Mouse (Mus musculus) layer of hippocampus, postnatal 14 days (tissue): ENCODE results near the gene Gpr62. TPM values are rescaled to one million over a fixed set of nuclear protein-coding genes. Genes with fewer than 3 reads are reported as not detected.

Experiments used
- DNase-seq, 2 experiments: peaks; one replicate each; pipeline ENCODE4 v3.0.0; 2021 to 2022; ENCODE audit warnings: low spot score in 2 of 2, mixed read lengths in 1 of 2
- total RNA-seq, 2 experiments: library from RNA; stranded (reverse); gene quantifications; 2 replicates each; pipeline ENCODE4 v1.2.3; 2021

Gene Gpr62
- total RNA-seq, 2 experiments from 2014 or later, result 7.1 to 7.4 TPM

GRCm38 (mm10) chr9:106457163-106457559 is 8.6 kb downstream of the Gpr62 start:
- DNase-seq, result no peak

- DNase-seq, result no peak
Observed at GRCm38 (mm10) chr9:106456325-106457162, 9.2 kb downstream of the Gpr62 start.

- no peak for DNase-seq
Observed at GRCm38 (mm10) chr9:106454888-106455681, 10.7 kb downstream of the Gpr62 start.

DNA sequence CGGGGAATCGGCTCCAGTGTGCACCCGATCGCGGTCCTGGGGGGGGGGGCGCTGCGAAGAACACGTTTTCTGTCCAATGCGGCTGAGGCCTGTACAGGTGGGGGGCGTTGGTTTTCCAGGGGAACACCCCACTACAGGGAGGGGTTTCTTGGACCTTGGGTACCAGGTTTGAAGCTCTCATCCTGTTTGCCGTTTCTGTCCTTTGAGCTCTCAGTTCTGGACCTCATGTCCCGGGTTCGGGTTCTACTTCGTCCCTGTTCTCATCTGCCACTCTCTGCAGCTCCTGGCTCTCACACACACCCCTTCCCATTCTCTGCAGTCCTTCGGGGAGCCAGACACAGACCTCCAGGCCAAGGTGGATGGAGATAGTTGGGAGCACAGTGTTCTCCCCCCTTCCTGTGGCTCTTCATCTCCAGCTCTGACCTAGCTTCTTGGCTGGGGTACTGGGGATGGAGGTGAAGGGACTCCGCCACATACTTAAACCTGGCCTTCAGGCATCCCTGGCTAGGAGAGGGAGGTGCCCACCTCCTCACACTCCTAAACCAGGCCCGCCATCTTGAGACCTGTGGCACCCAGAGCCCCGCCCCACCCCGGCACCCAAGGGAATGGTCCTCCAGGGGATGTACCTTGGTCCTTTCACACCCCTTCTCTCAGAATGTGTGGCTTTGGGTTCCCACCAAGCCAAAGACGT is 11.5 kb downstream of the Gpr62 start:
- DNase-seq, result no peak

DNA sequence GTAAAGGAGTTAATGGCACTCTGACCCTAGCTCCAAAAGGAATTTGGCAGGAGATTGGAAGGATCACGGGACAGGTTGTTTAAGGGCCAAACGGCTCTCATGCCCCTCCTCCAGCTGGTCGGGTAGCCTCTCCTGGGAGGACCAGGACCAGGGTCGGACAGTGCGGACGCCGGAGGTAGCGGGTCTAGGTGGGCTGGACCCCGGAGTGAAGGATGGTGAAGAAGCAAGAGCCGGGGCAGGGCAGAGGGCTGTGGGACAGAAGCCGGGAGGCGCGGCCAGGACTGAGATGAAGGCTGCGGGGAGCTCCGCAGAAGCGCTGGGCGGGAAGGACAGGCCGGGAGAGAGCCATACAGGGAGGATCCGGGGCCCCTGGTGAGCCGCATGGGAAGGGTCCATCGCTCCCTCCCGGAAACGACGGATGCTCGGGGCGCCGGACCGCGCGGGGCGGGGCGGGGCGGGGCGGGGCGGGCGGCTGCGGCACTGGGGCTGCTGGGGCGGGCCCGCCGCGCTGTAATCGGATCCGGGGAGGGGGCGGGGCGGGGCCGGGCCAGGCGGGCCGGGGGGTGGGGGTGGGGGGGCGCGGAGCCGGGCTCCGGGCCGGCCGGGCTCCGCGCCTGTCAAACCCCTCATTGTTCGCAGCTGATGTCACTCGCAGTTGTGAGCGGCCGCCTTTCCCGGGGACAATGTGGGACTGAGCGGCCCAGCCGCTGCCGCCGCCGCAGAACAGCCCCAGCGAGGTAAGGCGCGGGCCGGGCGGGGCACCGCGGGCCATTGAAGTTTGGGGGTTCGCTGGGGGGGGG is 12.3 kb downstream of the Gpr62 start, which contains the start of gene Pcbp4:
Gene Pcbp4, plus strand, starts transcription at position 21 of the 800 bp plus-strand sequence.
- DNase-seq, result no peak

DNA sequence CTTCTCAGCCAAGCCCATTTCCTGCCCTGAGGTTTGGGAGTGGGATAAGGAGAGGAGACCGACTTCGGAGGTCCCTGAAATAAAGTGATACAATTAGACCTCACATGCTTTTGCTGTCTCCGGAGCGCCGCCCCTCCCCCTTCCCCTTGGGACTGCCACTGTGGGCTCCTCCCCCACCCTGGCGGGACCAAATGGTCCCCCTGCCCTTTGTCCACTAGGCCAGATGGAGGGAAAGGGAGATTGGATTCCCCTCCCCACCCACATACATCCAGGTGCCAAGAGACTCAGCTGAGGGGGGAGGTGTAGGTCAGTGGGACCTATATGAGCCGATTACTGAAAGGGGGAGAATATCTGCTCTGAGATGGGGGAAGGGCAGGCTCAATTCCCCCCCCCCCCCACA is 12.9 kb downstream of the Gpr62 start:
- no peak for DNase-seq

DNA sequence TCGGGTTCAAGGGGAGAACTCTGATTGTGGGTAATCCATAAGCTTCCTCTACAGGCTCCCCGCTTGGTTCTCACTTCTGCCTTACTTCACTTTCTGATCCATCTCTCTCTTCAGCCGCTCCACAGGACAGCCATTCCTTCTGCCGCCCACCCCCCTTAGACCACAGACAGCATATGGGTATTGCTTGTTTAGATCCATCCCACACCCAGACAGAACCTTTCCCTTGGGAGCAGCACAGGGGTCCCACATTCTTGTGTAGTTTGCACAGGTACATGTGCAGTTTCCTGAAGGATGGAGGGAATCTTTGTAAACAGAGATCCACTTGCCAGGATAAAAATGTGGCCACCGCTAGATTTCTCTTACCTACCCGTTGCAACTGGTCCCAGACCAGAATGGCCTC is 13.4 kb downstream of the Gpr62 start:
- DNase-seq, result no peak

DNA sequence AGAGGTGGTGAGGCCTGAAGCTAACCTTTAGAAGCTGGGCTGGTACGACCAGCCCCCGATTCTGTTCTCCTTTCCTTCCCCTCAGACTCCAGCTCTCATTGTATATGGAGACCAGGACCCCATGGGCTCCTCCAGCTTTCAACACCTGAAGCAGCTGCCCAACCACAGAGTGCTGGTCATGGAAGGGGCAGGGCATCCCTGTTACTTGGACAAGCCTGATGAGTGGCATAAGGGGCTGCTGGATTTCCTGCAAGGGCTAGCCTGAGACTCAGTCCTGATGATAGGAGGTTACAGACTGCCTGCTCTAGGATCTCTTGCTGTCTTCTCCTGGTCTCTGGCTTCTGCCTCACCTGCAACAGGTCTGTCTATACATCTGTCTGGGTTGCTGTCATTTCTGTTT is 13.8 kb downstream of the Gpr62 start:
- no peak for DNase-seq

DNA sequence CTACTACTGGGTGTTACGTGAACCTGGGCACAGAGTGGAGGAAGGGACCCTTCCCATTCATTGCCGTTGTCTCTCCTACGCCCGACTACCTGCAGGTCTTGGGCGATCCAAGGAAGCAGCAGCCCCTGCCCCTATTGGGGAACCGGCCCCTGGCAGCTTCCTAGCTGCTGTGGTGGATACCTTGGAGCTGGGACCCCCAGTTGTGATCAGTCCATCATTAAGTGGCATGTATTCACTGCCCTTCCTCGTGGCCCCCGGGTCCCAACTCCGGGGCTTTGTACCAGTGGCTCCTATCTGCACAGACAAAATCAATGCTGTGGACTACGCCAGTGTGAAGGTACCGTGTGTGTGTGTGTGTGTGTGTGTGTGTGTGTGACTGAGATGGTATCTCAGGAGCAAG is 14.4 kb downstream of the Gpr62 start:
- DNase-seq, result no peak

DNA sequence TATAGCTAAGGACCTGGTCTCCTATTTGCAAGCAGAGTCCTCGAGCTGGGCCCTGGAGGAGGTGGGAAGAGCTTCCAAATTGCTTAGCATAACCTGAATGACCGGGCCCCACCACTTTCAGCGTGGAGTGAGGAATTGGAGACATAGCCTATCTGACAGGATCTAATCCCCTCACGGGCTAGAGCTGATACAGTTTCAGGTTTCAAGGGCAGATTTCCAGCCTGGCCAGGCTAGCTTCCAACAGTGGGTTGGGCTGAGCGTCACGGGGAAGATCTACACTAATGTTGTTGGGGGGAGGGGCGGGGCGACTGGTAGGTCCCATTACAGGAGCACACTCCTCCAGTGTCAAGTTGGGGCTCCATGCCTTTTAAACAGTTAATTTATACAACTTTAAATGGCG is 15.1 kb downstream of the Gpr62 start:
- DNase-seq, result no peak

- no peak for DNase-seq
Observed at GRCm38 (mm10) chr9:106449947-106450346, 15.8 kb downstream of the Gpr62 start.

GRCm38 (mm10) chr9:106448498-106449031 is 17.2 kb downstream of the Gpr62 start:
- peak in 1 of 2 experiments; percentile 76 for DNase-seq

DNA sequence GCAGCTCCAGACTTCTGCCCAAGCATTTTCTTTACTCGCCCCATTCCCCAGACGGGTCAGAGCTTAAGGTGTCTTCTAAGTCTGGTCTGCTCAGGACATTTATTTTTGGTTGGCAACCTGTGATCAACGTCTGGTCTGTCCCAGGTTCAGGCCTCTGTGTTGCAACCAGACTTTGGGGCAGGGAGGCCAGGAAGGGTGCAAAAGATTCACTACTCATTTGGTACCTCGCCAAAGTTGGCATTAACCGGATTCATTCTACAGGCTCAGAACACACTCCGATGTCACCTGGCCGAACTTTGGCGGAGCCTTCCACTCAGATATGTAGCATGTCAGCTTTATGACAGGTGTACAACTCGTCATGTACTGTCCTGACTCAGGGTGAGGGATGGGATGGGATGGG is 17.8 kb downstream of the Gpr62 start:
- no peak for DNase-seq

- peak; percentile 93 for DNase-seq
Observed at GRCm38 (mm10) chr9:106447348-106447747, 18.4 kb downstream of the Gpr62 start, which contains the start of the genes Abhd14b and Abhd14a. TSS of gene Abhd14b (plus strand) at chr9:106447459. TSS of gene Abhd14a (minus strand) at chr9:106447678.

- DNase-seq, result no peak
Observed at GRCm38 (mm10) chr9:106444836-106445235, 20.9 kb downstream of the Gpr62 start.

DNA sequence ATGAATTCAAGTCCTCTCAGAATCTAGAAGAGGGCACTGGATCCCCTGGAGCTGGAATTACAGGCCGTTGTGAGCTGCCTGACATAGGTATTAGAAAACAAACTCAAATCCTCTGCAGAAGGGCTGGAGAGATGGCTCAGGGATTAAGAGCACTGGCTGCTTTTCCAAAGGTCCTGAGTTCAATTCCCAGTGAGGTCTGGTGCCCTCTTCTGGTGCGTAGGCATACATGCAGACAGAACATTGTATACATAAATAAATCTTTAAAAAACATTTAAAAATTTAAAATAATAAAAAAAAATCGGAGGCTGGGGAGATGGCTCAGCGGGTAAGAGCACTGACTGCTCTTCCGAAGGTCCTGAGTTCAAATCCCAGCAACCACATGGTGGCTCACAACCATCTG is 23.1 kb downstream of the Gpr62 start:
- DNase-seq, result no peak

DNA sequence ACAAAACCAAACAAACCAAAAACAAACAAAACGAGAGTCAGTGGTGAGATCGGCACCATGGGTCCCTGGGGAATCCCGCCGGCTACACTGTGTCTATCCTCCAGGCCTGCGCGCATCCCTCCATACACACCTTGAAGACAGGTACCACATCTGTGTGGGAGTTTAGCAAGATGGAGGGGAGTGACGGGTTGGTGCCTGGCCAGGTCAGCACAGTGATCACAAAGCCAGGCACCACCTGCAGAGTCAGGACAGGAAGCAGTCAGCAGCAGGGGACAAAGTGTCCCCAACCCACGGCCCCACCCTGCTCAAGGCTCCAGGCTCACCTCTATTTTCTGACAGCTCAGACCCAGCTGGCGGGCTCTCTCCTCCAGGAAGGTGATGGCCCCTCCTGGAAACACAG is 29.2 kb downstream of the Gpr62 start:
- DNase-seq, result no peak

DNA sequence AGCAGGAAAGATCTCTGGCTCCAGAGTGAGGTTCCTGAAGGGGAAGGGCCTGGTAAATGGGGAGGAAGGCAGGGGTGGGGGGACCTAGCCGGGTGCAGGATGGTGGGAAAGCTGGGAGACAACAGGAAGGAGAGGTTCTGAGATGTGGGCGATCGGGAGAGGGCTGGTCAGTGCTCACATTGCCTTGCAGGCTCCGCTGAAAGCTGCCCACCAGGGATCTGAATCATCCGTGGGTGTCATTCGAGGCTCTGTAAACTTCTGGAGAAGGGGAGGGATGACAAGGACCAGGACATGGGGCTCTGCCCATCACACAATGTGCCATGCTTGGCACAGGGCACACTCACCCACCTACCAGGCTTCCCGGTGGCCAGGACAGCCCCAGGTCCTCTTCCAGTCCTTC is 32.3 kb downstream of the Gpr62 start:
- no peak for DNase-seq

GRCm38 (mm10) chr9:106430015-106430264 is 35.8 kb downstream of the Gpr62 start:
- DNase-seq, result no peak

- peak; percentile 94 to 97 for DNase-seq
Observed at GRCm38 (mm10) chr9:106429221-106430014, 36.3 kb downstream of the Gpr62 start, which contains the start of gene Rpl29. TSS of gene Rpl29 (plus strand) at chr9:106429454.
